Mouse (Mus musculus): ENCODE results near the gene Cherp. TPM values are rescaled to one million over a fixed set of nuclear protein-coding genes. Genes with fewer than 3 reads are reported as not detected.

The Cherp gene
- polyA plus RNA-seq, 1 experiment, result 146 TPM

- no peak overlapping the region for H3K4me3 ChIP-seq (ENCODE audit: control insufficient read depth, insufficient read depth, low read length)
- H3K27ac ChIP-seq (ENCODE audit: control insufficient read depth, insufficient read depth, low read length), result no peak overlapping the region
- H3K27me3 ChIP-seq (ENCODE audit: control insufficient read depth, insufficient read depth, low read length), result no peaks in the 10 kb centered on the region
- peaks cover 9% of the 10 kb centered on the region for H3K4me1 ChIP-seq (replicated peaks; ENCODE audit: control insufficient read depth, insufficient read depth, low read length)
- DNase-seq, result no peak
- no peak for TF ChIP-seq POLR2A (IDR thresholded peaks at IDR 0.05; ENCODE audit: control insufficient read depth, extremely low read depth, insufficient read depth, low read length, poor library complexity)
- TF ChIP-seq CTCF (IDR thresholded peaks at IDR 0.05; ENCODE audit: borderline replicate concordance, control insufficient read depth, extremely low read depth, insufficient read depth, low read length, poor library complexity), result no peak
- H3K36me3 ChIP-seq (ENCODE audit: control insufficient read depth, insufficient read depth, low read length), result peaks cover 21% of the 10 kb centered on the region
Measured at GRCm38 (mm10) chr8:72487014-72487413, 12.0 kb upstream of the Cherp start.

GRCm38 (mm10) chr8:72485456-72486199 is 10.6 kb upstream of the Cherp start:
- TF ChIP-seq CTCF (IDR thresholded peaks at IDR 0.05; ENCODE audit: borderline replicate concordance, control insufficient read depth, extremely low read depth, insufficient read depth, low read length, poor library complexity) (no peak), POLR2A (IDR thresholded peaks at IDR 0.05; ENCODE audit: control insufficient read depth, extremely low read depth, insufficient read depth, low read length, poor library complexity) (no peak)
- 51% methylated on average over 6 of the region's 6 CpGs for WGBS
- H3K4me3 ChIP-seq (ENCODE audit: control insufficient read depth, insufficient read depth, low read length), result no peak overlapping the region
- peaks cover 21% of the 10 kb centered on the region for H3K36me3 ChIP-seq (ENCODE audit: control insufficient read depth, insufficient read depth, low read length)
- DNase-seq, result no peak
- H3K27ac ChIP-seq (ENCODE audit: control insufficient read depth, insufficient read depth, low read length), result no peak overlapping the region
- 0 out of 2 replicates have a peak, but pooled peaks cover 2% of the 10 kb centered on the region for H3K4me1 ChIP-seq (replicated peaks; ENCODE audit: control insufficient read depth, insufficient read depth, low read length)
- no peaks in the 10 kb centered on the region for H3K27me3 ChIP-seq (ENCODE audit: control insufficient read depth, insufficient read depth, low read length)

- H3K4me1 ChIP-seq (replicated peaks; ENCODE audit: control insufficient read depth, insufficient read depth, low read length), result peaks cover 3% of the 10 kb centered on the region
- WGBS, result 97% methylated on average over 7 of the region's 7 CpGs
- no peak for DNase-seq
- TF ChIP-seq CTCF (IDR thresholded peaks at IDR 0.05; ENCODE audit: borderline replicate concordance, control insufficient read depth, extremely low read depth, insufficient read depth, low read length, poor library complexity) (no peak), POLR2A (IDR thresholded peaks at IDR 0.05; ENCODE audit: control insufficient read depth, extremely low read depth, insufficient read depth, low read length, poor library complexity) (no peak)
- peaks cover 59% of the 10 kb centered on the region for H3K36me3 ChIP-seq (ENCODE audit: control insufficient read depth, insufficient read depth, low read length)
- H3K4me3 ChIP-seq (ENCODE audit: control insufficient read depth, insufficient read depth, low read length), result no peak overlapping the region
- no peaks in the 10 kb centered on the region for H3K27me3 ChIP-seq (ENCODE audit: control insufficient read depth, insufficient read depth, low read length)
- H3K27ac ChIP-seq (ENCODE audit: control insufficient read depth, insufficient read depth, low read length), result no peak overlapping the region
Measured at GRCm38 (mm10) chr8:72470684-72471083, 4.3 kb downstream of the Cherp start.

- no peak for DNase-seq
- Histone ChIP-seq H3K36me3 (ENCODE audit: control insufficient read depth, insufficient read depth, low read length) (peaks cover 66% of the 10 kb centered on the region), H3K4me1 (replicated peaks; ENCODE audit: control insufficient read depth, insufficient read depth, low read length) (peaks cover 3% of the 10 kb centered on the region), H3K27me3 (ENCODE audit: control insufficient read depth, insufficient read depth, low read length) (no peaks in the 10 kb centered on the region), H3K27ac (ENCODE audit: control insufficient read depth, insufficient read depth, low read length) (no peak overlapping the region), H3K4me3 (ENCODE audit: control insufficient read depth, insufficient read depth, low read length) (no peak overlapping the region)
- WGBS, result 97% methylated on average over 8 of the region's 8 CpGs
- TF ChIP-seq POLR2A (IDR thresholded peaks at IDR 0.05; ENCODE audit: control insufficient read depth, extremely low read depth, insufficient read depth, low read length, poor library complexity) (no peak), CTCF (IDR thresholded peaks at IDR 0.05; ENCODE audit: borderline replicate concordance, control insufficient read depth, extremely low read depth, insufficient read depth, low read length, poor library complexity) (no peak)
Measured at GRCm38 (mm10) chr8:72469984-72470383, 5.0 kb downstream of the Cherp start.

GRCm38 (mm10) chr8:72469243-72469642 is 5.8 kb downstream of the Cherp start:
- no peak overlapping the region for H3K27ac ChIP-seq (ENCODE audit: control insufficient read depth, insufficient read depth, low read length)
- H3K4me1 ChIP-seq (replicated peaks; ENCODE audit: control insufficient read depth, insufficient read depth, low read length), result peaks cover 2% of the 10 kb centered on the region
- peaks cover 74% of the 10 kb centered on the region for H3K36me3 ChIP-seq (ENCODE audit: control insufficient read depth, insufficient read depth, low read length)
- 98% methylated on average over 2 of the region's 2 CpGs for WGBS
- no peak overlapping the region for H3K4me3 ChIP-seq (ENCODE audit: control insufficient read depth, insufficient read depth, low read length)
- TF ChIP-seq CTCF (IDR thresholded peaks at IDR 0.05; ENCODE audit: borderline replicate concordance, control insufficient read depth, extremely low read depth, insufficient read depth, low read length, poor library complexity), result no peak
- TF ChIP-seq POLR2A (IDR thresholded peaks at IDR 0.05; ENCODE audit: control insufficient read depth, extremely low read depth, insufficient read depth, low read length, poor library complexity), result no peak
- DNase-seq, result no peak
- H3K27me3 ChIP-seq (ENCODE audit: control insufficient read depth, insufficient read depth, low read length), result no peaks in the 10 kb centered on the region

GRCm38 (mm10) chr8:72464211-72464610 is 10.8 kb downstream of the Cherp start:
- TF ChIP-seq CTCF (IDR thresholded peaks at IDR 0.05; ENCODE audit: borderline replicate concordance, control insufficient read depth, extremely low read depth, insufficient read depth, low read length, poor library complexity), result no peak
- no peak for TF ChIP-seq POLR2A (IDR thresholded peaks at IDR 0.05; ENCODE audit: control insufficient read depth, extremely low read depth, insufficient read depth, low read length, poor library complexity)
- no peaks in the 10 kb centered on the region for H3K27me3 ChIP-seq (ENCODE audit: control insufficient read depth, insufficient read depth, low read length)
- no peak overlapping the region for H3K4me3 ChIP-seq (ENCODE audit: control insufficient read depth, insufficient read depth, low read length)
- no peaks in the 10 kb centered on the region for H3K4me1 ChIP-seq (replicated peaks; ENCODE audit: control insufficient read depth, insufficient read depth, low read length)
- no peak for DNase-seq
- H3K36me3 ChIP-seq (ENCODE audit: control insufficient read depth, insufficient read depth, low read length), result peaks cover 93% of the 10 kb centered on the region
- WGBS, result over 99% methylated on average over 10 of the region's 10 CpGs
- H3K27ac ChIP-seq (ENCODE audit: control insufficient read depth, insufficient read depth, low read length), result no peak overlapping the region
